Mouse (Mus musculus): ENCODE results near the gene Glud1. TPM values are rescaled to one million over a fixed set of nuclear protein-coding genes. Genes with fewer than 3 reads are reported as not detected.

Glud1 gene
- total and polyA plus RNA-seq, 3 experiments, result 45.9 to 109 (median 92.0) TPM

DNA sequence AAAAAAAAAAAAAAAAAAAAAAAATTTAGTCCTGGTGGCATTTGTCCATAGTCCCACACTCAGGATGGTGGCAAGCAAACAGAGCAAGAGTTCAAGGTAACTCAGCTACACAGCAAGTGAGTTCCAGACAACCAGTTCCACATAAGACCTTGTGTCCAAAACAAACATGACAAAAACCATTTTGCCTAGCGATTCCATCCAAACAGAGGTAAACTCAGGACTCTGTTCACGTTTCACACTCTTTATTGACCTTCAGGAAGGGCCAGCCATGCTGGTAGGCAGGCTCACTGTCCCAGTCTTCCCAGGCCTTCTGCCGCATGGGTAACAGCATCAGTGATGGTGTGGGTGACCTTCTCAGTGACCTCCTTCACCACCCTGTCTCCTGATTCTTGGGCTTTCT, 41.1 kb downstream of the Glud1 start:
- DNase-seq (ENCODE audit: low spot score), result no peak
- Histone ChIP-seq H3K27me3 (ENCODE audit: insufficient read depth, low read length) (peaks cover 27% of the 10 kb centered on the region), H3K36me3 (replicated peaks) (peaks cover 5% of the 10 kb centered on the region), H3K4me3 (ENCODE audit: low read depth, low read length) (no peak overlapping the region), H3K4me1 (ENCODE audit: insufficient read depth, low read depth, low read length) (peaks cover 9% of the 10 kb centered on the region), H3K9me3 (replicated peaks) (no peaks in the 10 kb centered on the region)
- TF ChIP-seq GATA1 (IDR thresholded peaks at IDR 0.05; ENCODE audit: borderline replicate concordance, low read length), result no peak
- no peak for TF ChIP-seq GATA2 (IDR thresholded peaks at IDR 0.05; ENCODE audit: borderline replicate concordance, low read depth, low read length)
- no peak for TF ChIP-seq POLR2AphosphoS5 (IDR thresholded peaks at IDR 0.05; ENCODE audit: insufficient replicate concordance, low read depth, low read length)
- TF ChIP-seq TAL1 (conservative IDR thresholded peaks at IDR 0.05; ENCODE audit: low read depth, low read length), result no peak
- no peak for TF ChIP-seq CTCF (IDR thresholded peaks at IDR 0.05; ENCODE audit: low read depth, low read length)
- no peak for ATAC-seq (ENCODE audit: extremely low read depth, insufficient number of reproducible peaks, low FRiP score, poor library complexity, severe bottlenecking)

GRCm38 (mm10) chr14:34352523-34352922, 42.0 kb downstream of the Glud1 start:
- no peak overlapping the region for H3K4me3 ChIP-seq (ENCODE audit: low read depth, low read length)

DNA sequence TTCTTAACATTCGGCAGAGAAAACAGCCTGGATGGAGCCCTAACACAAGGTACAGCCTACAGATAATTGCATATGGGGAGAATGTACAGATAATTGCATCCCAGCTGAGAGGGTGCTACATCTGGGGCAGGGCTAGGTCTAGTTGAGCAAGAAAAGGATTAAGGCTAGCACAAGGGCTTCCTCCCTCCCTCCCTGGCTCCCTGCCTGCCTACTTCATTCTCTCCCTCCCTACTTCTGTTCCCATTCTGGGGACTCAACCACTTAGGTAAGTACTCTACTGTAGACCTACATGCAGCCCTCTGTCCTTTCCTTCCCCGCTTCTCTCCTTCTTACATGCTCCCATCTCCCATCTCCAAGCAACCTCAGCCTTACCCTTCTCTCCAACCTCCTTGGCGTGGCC, 42.8 kb downstream of the Glud1 start:
- Histone ChIP-seq H3K27me3 (ENCODE audit: insufficient read depth, low read length) (peaks cover 35% of the 10 kb centered on the region), H3K4me1 (ENCODE audit: insufficient read depth, low read depth, low read length) (peaks cover 9% of the 10 kb centered on the region), H3K9me3 (replicated peaks) (no peaks in the 10 kb centered on the region), H3K36me3 (replicated peaks) (no peaks in the 10 kb centered on the region), H3K4me3 (ENCODE audit: low read depth, low read length) (no peak overlapping the region)
- TF ChIP-seq GATA1 (IDR thresholded peaks at IDR 0.05; ENCODE audit: borderline replicate concordance, low read length) (no peak), TAL1 (conservative IDR thresholded peaks at IDR 0.05; ENCODE audit: low read depth, low read length) (no peak)
- ATAC-seq (ENCODE audit: extremely low read depth, insufficient number of reproducible peaks, low FRiP score, poor library complexity, severe bottlenecking) (no peak), DNase-seq (ENCODE audit: low spot score) (no peak)

More at GRCm38 (mm10) chr14:34352523-34352922, 42.0 kb downstream of the Glud1 start:
- DNase-seq (ENCODE audit: low spot score) (no peak), ATAC-seq (ENCODE audit: extremely low read depth, insufficient number of reproducible peaks, low FRiP score, poor library complexity, severe bottlenecking) (no peak)
- Histone ChIP-seq H3K9me3 (replicated peaks) (no peaks in the 10 kb centered on the region), H3K27me3 (ENCODE audit: insufficient read depth, low read length) (peaks cover 31% of the 10 kb centered on the region), H3K4me1 (ENCODE audit: insufficient read depth, low read depth, low read length) (peaks cover 9% of the 10 kb centered on the region), H3K36me3 (replicated peaks) (no peaks in the 10 kb centered on the region)
- TF ChIP-seq GATA2 (IDR thresholded peaks at IDR 0.05; ENCODE audit: borderline replicate concordance, low read depth, low read length), result no peak
- no peak for TF ChIP-seq GATA1 (IDR thresholded peaks at IDR 0.05; ENCODE audit: borderline replicate concordance, low read length)
- no peak for TF ChIP-seq TAL1 (conservative IDR thresholded peaks at IDR 0.05; ENCODE audit: low read depth, low read length)
- TF ChIP-seq CTCF (IDR thresholded peaks at IDR 0.05; ENCODE audit: low read depth, low read length), result no peak

DNA sequence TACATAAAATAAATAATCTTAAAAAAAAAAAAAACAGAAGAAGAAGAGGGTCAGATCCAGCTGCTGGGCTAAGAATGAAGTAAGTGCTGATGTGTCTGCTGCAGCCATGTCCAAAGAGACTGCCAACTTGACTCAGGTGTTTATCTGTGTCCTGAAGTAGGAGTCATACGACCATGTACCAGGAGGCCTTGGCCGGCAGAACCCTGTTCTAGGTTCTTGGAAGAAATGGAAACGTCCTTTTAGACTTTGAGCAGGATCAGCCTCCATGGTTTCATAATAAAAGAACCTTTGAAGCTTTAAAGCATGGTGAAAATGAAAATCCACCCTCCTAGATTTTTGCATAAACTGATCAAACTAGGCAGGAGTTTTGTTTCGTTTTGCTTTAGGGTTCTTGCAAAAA, 43.9 kb downstream of the Glud1 start:
- DNase-seq (ENCODE audit: low spot score), result no peak
- Histone ChIP-seq H3K9me3 (replicated peaks) (no peaks in the 10 kb centered on the region), H3K4me1 (ENCODE audit: insufficient read depth, low read depth, low read length) (peaks cover 9% of the 10 kb centered on the region), H3K27me3 (ENCODE audit: insufficient read depth, low read length) (peaks cover 40% of the 10 kb centered on the region), H3K4me3 (ENCODE audit: low read depth, low read length) (no peak overlapping the region), H3K36me3 (replicated peaks) (no peaks in the 10 kb centered on the region)
- TF ChIP-seq GATA2 (IDR thresholded peaks at IDR 0.05; ENCODE audit: borderline replicate concordance, low read depth, low read length) (no peak), TAL1 (conservative IDR thresholded peaks at IDR 0.05; ENCODE audit: low read depth, low read length) (no peak), POLR2AphosphoS5 (IDR thresholded peaks at IDR 0.05; ENCODE audit: insufficient replicate concordance, low read depth, low read length) (no peak), CTCF (IDR thresholded peaks at IDR 0.05; ENCODE audit: low read depth, low read length) (no peak), GATA1 (IDR thresholded peaks at IDR 0.05; ENCODE audit: borderline replicate concordance, low read length) (no peak)
- no peak for ATAC-seq (ENCODE audit: extremely low read depth, insufficient number of reproducible peaks, low FRiP score, poor library complexity, severe bottlenecking)

DNA sequence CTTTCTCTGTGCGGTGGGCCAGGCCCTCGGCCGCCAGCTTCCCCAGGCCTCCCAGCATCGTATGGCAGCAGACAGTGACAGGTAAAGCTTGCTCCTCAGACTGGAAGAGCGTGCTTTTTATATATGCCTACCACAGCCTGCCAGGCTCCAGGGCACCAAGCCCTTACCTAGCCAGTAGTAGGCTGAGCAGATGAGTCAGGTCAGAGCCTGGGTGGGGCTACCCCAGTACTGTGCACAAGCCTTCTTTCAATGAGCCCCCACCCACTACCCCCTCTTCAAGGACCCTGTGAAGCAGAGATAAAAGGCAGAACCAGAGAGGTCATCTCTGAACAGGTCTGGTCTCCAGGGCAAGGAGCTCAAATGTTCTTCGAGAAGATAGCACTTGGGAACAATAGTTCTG, 44.8 kb downstream of the Glud1 start, which contains the start of gene Fam25c:
TSS of gene Fam25c (minus strand) at position 133 of the 400 bp plus-strand sequence.
- no peak within 1 kb of the TSS for H3K4me3 ChIP-seq (ENCODE audit: low read depth, low read length)
- peaks cover 9% of the 10 kb centered on the region for H3K4me1 ChIP-seq (ENCODE audit: insufficient read depth, low read depth, low read length)
- TF ChIP-seq CTCF (IDR thresholded peaks at IDR 0.05; ENCODE audit: low read depth, low read length) (no peak), GATA2 (IDR thresholded peaks at IDR 0.05; ENCODE audit: borderline replicate concordance, low read depth, low read length) (no peak), POLR2AphosphoS5 (IDR thresholded peaks at IDR 0.05; ENCODE audit: insufficient replicate concordance, low read depth, low read length) (no peak), TAL1 (conservative IDR thresholded peaks at IDR 0.05; ENCODE audit: low read depth, low read length) (no peak), GATA1 (IDR thresholded peaks at IDR 0.05; ENCODE audit: borderline replicate concordance, low read length) (no peak)
- H3K36me3 ChIP-seq (replicated peaks), result no peaks in the 10 kb centered on the region
- H3K9me3 ChIP-seq (replicated peaks), result no peaks in the 10 kb centered on the region
- DNase-seq (ENCODE audit: low spot score) (no peak), ATAC-seq (ENCODE audit: extremely low read depth, insufficient number of reproducible peaks, low FRiP score, poor library complexity, severe bottlenecking) (no peak)
- H3K27me3 ChIP-seq (ENCODE audit: insufficient read depth, low read length), result peaks cover 40% of the 10 kb centered on the region

GRCm38 (mm10) chr14:34357671-34358455, 47.3 kb downstream of the Glud1 start:
- no peak for ATAC-seq (ENCODE audit: extremely low read depth, insufficient number of reproducible peaks, low FRiP score, poor library complexity, severe bottlenecking)
- Histone ChIP-seq H3K4me1 (ENCODE audit: insufficient read depth, low read depth, low read length) (peaks cover 10% of the 10 kb centered on the region), H3K4me3 (ENCODE audit: low read depth, low read length) (no peak overlapping the region), H3K36me3 (replicated peaks) (no peaks in the 10 kb centered on the region), H3K9me3 (replicated peaks) (no peaks in the 10 kb centered on the region), H3K27me3 (ENCODE audit: insufficient read depth, low read length) (peaks cover 41% of the 10 kb centered on the region)
- DNase-seq (ENCODE audit: low spot score), result no peak
- TF ChIP-seq TAL1 (conservative IDR thresholded peaks at IDR 0.05; ENCODE audit: low read depth, low read length) (no peak), CTCF (IDR thresholded peaks at IDR 0.05; ENCODE audit: low read depth, low read length) (no peak)

All from G1E (cell line).